Mouse (Mus musculus) bone marrow, adult 2 months (tissue): Measurements from ENCODE around the gene Gtpbp1. TPM values are rescaled to one million over a fixed set of nuclear protein-coding genes. Genes with fewer than 3 reads are reported as not detected.
A peak's percentile ranks its signal among the peaks of the same experiment; 100 is the strongest.

Experiments used
- H3K27ac ChIP-seq: fragments of 200-500 bp; 2 replicates; pipeline ENCODE4 v1.5.1; 2012; ENCODE audit warnings: low read depth, mild to moderate bottlenecking, control low read depth, inconsistent platforms, low read length; ENCODE audit not compliant: control insufficient read depth, poor library complexity, insufficient read depth
- H3K4me1 ChIP-seq: fragments of 200-500 bp; 2 replicates; pipeline ENCODE4 v1.6.1; 2011; ENCODE audit warnings: low read length; ENCODE audit not compliant: control insufficient read depth, insufficient read depth
- H3K4me3 ChIP-seq: fragments of 200-500 bp; replicated peaks from 2 replicates; pipeline ENCODE3; 2011; ENCODE audit warnings: mild to moderate bottlenecking, low read depth, low read length, control low read depth; ENCODE audit not compliant: control insufficient read depth
- CTCF ChIP-seq: fragments of 200-500 bp; IDR thresholded peaks from 2 replicates; pipeline ENCODE4 v1.5.1; 2011; ENCODE audit warnings: low read length, control low read depth; ENCODE audit not compliant: control insufficient read depth, insufficient read depth
- POLR2A ChIP-seq: fragments of 200-500 bp; IDR thresholded peaks from 2 replicates; pipeline ENCODE4 v1.6.1; 2011; ENCODE audit warnings: low read depth, mild to moderate bottlenecking, control low read depth, low read length, borderline replicate concordance; ENCODE audit not compliant: control insufficient read depth
- WGBS: fragments of 180-500 bp; shearing (Covaris S2); methylation state at CpG from one replicate; pipeline ENCODE4 v1.1.7; 2018; 5-methylcytosine and 5-hydroxymethylcytosine counted together
- polyA plus RNA-seq: library from polyadenylated mRNA; stranded (reverse); fragments of >200 nt; gene quantifications from 2 replicates; pipeline ENCODE4 v1.2.4, GENCODE M21; 2011; ENCODE audit warnings: low replicate concordance; ENCODE audit not compliant: missing spikeins, insufficient read depth, insufficient read length

Gtpbp1 gene
- polyA plus RNA-seq, 1 experiment, result 53.9 TPM

DNA sequence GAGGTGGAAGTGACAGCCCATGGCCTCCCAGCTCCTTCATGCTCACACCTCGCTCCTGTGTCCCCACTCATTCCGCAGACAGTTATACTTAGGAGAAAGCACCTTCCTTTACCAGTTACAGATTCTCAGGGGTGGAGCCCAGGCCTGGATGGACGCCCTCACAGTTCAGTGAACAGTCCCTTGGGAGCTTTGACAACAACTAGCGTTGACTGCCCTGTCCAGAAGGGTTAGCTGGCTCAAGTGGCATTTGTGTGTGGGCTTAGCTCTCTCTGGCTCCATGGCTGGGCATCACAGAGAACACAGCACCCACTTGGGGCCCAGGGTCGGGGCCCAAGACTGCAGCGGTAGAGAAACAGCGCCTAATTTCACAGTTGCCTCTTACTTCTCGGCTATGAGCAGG lies 43.7 kb downstream of the Gtpbp1 start:
- Histone ChIP-seq H3K4me3 (no peak overlapping the region), H3K4me1 (peaks cover 5% of the 10 kb centered on the region; the same call in 1 of the 2 replicates), H3K27ac (peak overlapping the region; percentile 93)
- TF ChIP-seq CTCF (no peak), POLR2A (no peak)
- 53% methylated on average over 8 of the region's 8 CpGs for WGBS

DNA sequence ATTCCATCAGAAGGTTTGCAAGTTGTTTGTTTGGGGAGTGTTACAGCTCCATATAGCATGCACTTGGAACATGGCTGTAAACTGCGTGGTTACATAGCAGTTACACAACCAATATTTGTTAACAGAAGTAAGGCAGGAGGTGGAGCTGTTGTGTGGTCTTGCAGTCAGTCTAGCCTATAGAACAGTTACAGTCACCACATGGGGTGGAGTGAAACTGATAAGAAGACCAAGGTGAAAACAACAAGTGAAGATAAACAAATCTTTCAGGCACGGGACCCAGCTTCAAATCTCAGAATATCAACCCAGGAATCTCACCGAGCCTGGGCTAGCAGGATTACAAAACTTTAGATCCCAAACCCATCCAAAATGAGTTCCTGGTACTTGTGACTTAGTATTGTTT lies 50.1 kb downstream of the Gtpbp1 start:
- peak overlapping the region; percentile 97 for H3K27ac ChIP-seq
- H3K4me3 ChIP-seq, result peak overlapping the region; percentile 81
- TF ChIP-seq CTCF (no peak), POLR2A (no peak)
- WGBS, result 15% methylated on average over 3 of the region's 3 CpGs
- peaks cover 7% of the 10 kb centered on the region; the same call in 1 of the 2 replicates for H3K4me1 ChIP-seq

- WGBS, result under 1% methylated on average over 14 of the region's 14 CpGs
- TF ChIP-seq CTCF (no peak), POLR2A (0 out of 2 replicates have a peak, but pooled peaks have one; percentile 32)
- Histone ChIP-seq H3K4me3 (peak overlapping the region; percentile 81), H3K27ac (peak overlapping the region; percentile 97), H3K4me1 (peaks cover 7% of the 10 kb centered on the region; the same call in 1 of the 2 replicates)
Observed at GRCm38 (mm10) chr15:79741173-79741858, 50.7 kb downstream of the Gtpbp1 start.

- H3K27ac ChIP-seq, result peak within 1 kb of the TSS; percentile 97
Observed at GRCm38 (mm10) chr15:79741921-79742705, 51.5 kb downstream of the Gtpbp1 start, which contains the start of gene Sun2. Gene Sun2, minus strand, starts transcription at chr15:79742536.

GRCm38 (mm10) chr15:79742706-79743023 lies 52.0 kb downstream of the Gtpbp1 start:
- TF ChIP-seq CTCF (no peak), POLR2A (no peak)
- under 1% methylated on average over 23 of the region's 23 CpGs for WGBS
- H3K4me3 ChIP-seq, result peak overlapping the region; percentile 81
- peak overlapping the region; percentile 97 for H3K27ac ChIP-seq
- H3K4me1 ChIP-seq, result peaks cover 7% of the 10 kb centered on the region; the same call in 1 of the 2 replicates

More at GRCm38 (mm10) chr15:79741921-79742705, 51.5 kb downstream of the Gtpbp1 start, which contains the start of gene Sun2:
- WGBS, result under 1% methylated on average over 92 of the region's 93 CpGs
- H3K4me3 ChIP-seq, result peak within 1 kb of the TSS; percentile 81
- H3K4me1 ChIP-seq, result peaks cover 7% of the 10 kb centered on the region; the same call in 1 of the 2 replicates
- TF ChIP-seq POLR2A (peak; percentile 80; the same call in 1 of the 2 replicates), CTCF (no peak)

- Histone ChIP-seq H3K4me3 (no peak overlapping the region), H3K4me1 (peaks cover 2% of the 10 kb centered on the region; the same call in 1 of the 2 replicates), H3K27ac (no peak overlapping the region)
- TF ChIP-seq POLR2A, result no peak
- no peak for TF ChIP-seq CTCF
- WGBS, result 89% methylated on average over 11 of the region's 11 CpGs
Observed at GRCm38 (mm10) chr15:79744001-79744400, 53.4 kb downstream of the Gtpbp1 start.

- Histone ChIP-seq H3K4me3 (no peak overlapping the region), H3K27ac (no peak overlapping the region), H3K4me1 (peaks cover 3% of the 10 kb centered on the region; the same call in 1 of the 2 replicates)
- TF ChIP-seq CTCF (no peak), POLR2A (no peak)
- WGBS, result 81% methylated on average over 8 of the region's 8 CpGs
Observed at GRCm38 (mm10) chr15:79744742-79745141, 54.1 kb downstream of the Gtpbp1 start.

DNA sequence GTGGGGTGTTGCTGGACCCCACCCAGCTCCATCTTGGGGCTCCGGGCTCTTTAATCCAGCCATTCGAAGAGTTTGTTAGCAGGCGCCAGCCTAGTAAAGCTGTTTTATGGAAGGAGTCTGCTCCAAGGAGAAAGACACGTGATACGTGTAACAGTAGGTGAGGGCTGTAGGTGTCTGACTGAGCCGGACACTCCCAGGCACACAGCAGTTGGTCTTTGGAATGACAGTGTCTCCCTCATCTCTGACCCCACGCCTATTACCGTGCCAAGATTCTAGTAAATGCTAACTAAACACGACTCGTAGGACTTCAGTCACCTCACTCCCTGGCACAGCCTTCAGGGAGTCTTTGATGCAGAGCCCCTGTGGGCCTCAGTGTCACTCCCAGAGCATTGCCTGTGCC lies 54.7 kb downstream of the Gtpbp1 start:
- 86% methylated on average over 10 of the region's 10 CpGs for WGBS

More for the DNA sequence above, 54.7 kb downstream of the Gtpbp1 start:
- peaks cover 3% of the 10 kb centered on the region; the same call in 1 of the 2 replicates for H3K4me1 ChIP-seq
- no peak overlapping the region for H3K4me3 ChIP-seq
- TF ChIP-seq CTCF, result no peak
- TF ChIP-seq POLR2A, result no peak
- H3K27ac ChIP-seq, result no peak overlapping the region
